Mouse (Mus musculus) kidney, adult 2 months (tissue): ENCODE results near the gene Sesn3. TPM values are rescaled to one million over a fixed set of nuclear protein-coding genes. Genes with fewer than 3 reads are reported as not detected.
A peak's percentile ranks its signal among the peaks of the same experiment; 100 is the strongest.
"Not testable (repeated sequence)": the region's sequence is repeated elsewhere in the genome, so short reads cannot be mapped to it uniquely, and the experiment has no call there.

Experiments
- DNase-seq: peaks from one replicate; pipeline ENCODE4 v3.0.0; 2021
- H3K27ac ChIP-seq: fragments of 200-500 bp; 2 replicates; pipeline ENCODE4 v1.5.1; 2012; ENCODE audit warnings: low read depth, low read length, control low read depth, inconsistent platforms; ENCODE audit not compliant: insufficient read depth
- H3K27me3 ChIP-seq: fragments of 200-500 bp; replicated peaks from 2 replicates; pipeline ENCODE4 v1.6.1; 2012; ENCODE audit warnings: mild to moderate bottlenecking, moderate library complexity, low read length, inconsistent platforms; ENCODE audit not compliant: control insufficient read depth, insufficient read depth
- H3K36me3 ChIP-seq: fragments of 200-500 bp; 2 replicates; pipeline ENCODE4 v1.6.1; 2012; ENCODE audit warnings: mild to moderate bottlenecking, moderate library complexity, low read length, inconsistent platforms; ENCODE audit not compliant: control insufficient read depth, insufficient read depth
- H3K4me1 ChIP-seq: fragments of 200-500 bp; 2 replicates; pipeline ENCODE4 v1.6.1; 2011; ENCODE audit warnings: low read length; ENCODE audit not compliant: control insufficient read depth, insufficient read depth
- H3K4me3 ChIP-seq: fragments of 200-500 bp; 2 replicates; pipeline ENCODE4 v1.5.1; 2011; ENCODE audit warnings: mild to moderate bottlenecking, low read depth, low read length, control low read depth; ENCODE audit not compliant: insufficient read depth
- CTCF ChIP-seq: fragments of 200-500 bp; conservative IDR thresholded peaks from 2 replicates; pipeline ENCODE4 v1.5.1; 2011; ENCODE audit warnings: low read depth, mild to moderate bottlenecking, control low read depth, low read length, moderate library complexity, mixed read lengths; ENCODE audit not compliant: insufficient read depth, insufficient read length
- POLR2A ChIP-seq: fragments of 200-500 bp; IDR thresholded peaks from one replicate; pipeline ENCODE4 v1.6.1; 2011; ENCODE audit warnings: low read depth, low read length, control low read depth
- WGBS: fragments of 180-500 bp; shearing (Covaris S2); methylation state at CpG from one replicate; pipeline ENCODE4 v1.1.7; 2018; 5-methylcytosine and 5-hydroxymethylcytosine counted together
- polyA plus RNA-seq: library from polyadenylated mRNA; depleted of rRNA; stranded (reverse); fragments of >200 nt; gene quantifications from 2 replicates; pipeline ENCODE4 v1.2.3, GENCODE M21; 2012

Sesn3 gene
- polyA plus RNA-seq, 1 experiment = 13.0 TPM

- no peaks in the 10 kb centered on the region for H3K4me1 ChIP-seq
- 94% methylated on average over 3 of the region's 3 CpGs for WGBS
These were observed 62.0 kb downstream of the Sesn3 start for GRCm38 (mm10) chr9:14336901-14337300.

DNA sequence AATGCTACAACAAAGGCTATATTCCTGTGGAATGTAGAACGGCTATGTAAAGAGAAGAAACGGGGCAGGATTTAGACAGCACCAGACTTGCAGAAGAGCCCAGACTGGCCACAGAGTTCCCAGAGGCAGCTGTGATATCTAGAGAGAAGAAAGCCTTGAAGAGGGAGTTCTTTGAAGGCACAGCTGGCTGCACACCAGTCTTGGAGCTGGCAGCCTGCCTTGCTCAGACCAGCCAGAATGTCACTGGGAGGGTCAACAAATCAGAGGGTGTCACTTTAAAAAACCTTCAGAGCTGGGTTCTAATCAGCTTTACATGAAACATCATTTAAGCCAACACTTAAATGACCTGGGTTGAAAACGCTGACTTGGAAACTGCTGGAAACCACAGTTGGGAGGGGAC lies 63.8 kb downstream of the Sesn3 start:
- Histone ChIP-seq H3K4me1 (no peaks in the 10 kb centered on the region), H3K27me3 (no peaks in the 10 kb centered on the region), H3K4me3 (no peak overlapping the region), H3K36me3 (no peaks in the 10 kb centered on the region), H3K27ac (no peak overlapping the region)
- TF ChIP-seq CTCF (no peak), POLR2A (no peak)
- whole genome bisulfite sequencing = 42% methylated on average over 3 of the region's 3 CpGs
- DNase-seq = no peak

More at GRCm38 (mm10) chr9:14336901-14337300, 62.0 kb downstream of the Sesn3 start:
- Histone ChIP-seq H3K27me3 (no peaks in the 10 kb centered on the region), H3K27ac (no peak overlapping the region), H3K4me3 (no peak overlapping the region), H3K36me3 (no peaks in the 10 kb centered on the region)
- DNase-seq = no peak
- no peak for TF ChIP-seq CTCF
- TF ChIP-seq POLR2A = no peak

DNA sequence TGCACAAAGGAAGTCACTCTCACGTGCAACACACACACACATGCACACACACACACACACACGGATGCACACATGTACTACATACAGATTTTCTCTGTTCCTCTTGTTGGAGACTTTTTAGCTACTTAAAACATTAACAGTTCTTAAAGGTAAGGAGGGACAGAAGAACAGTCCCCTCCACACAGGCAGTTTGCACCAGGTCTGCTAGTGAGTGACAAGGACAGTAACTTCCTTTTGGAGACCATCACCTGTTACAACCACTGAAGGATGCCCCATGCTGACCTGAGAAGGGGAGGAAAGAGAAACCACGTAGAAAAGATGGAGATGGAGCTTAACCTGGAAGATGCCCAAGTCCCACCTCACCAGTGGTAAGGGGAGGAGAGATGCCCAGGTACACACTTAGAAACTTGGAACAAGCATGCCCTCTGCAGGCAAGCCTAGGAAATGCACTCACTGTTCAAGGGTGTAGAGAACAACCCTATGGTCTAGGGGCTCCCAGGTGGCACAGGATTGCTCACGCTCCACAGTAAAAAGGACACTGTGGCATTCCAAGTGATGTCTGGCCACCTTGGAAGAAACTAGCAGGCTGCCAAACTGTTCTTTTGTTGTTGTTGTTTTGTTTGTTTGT lies 67.3 kb downstream of the Sesn3 start:
- TF ChIP-seq CTCF = peak; percentile 96
- no peak for TF ChIP-seq POLR2A
- Histone ChIP-seq H3K36me3 (no peaks in the 10 kb centered on the region), H3K27me3 (no peaks in the 10 kb centered on the region), H3K27ac (no peak overlapping the region), H3K4me1 (no peaks in the 10 kb centered on the region), H3K4me3 (no peak overlapping the region)
- 50% methylated on average over 4 of the region's 4 CpGs for WGBS
- DNase-seq = peak; percentile 76

GRCm38 (mm10) chr9:14345866-14346265 lies 71.0 kb downstream of the Sesn3 start:
- WGBS = 89% methylated on average over 4 of the region's 4 CpGs
- H3K4me3 ChIP-seq, DNase-seq, H3K4me1 ChIP-seq, H3K27me3 ChIP-seq, H3K27ac ChIP-seq, H3K36me3 ChIP-seq: not testable (repeated sequence)

GRCm38 (mm10) chr9:14348416-14348815 lies 73.5 kb downstream of the Sesn3 start:
- WGBS = 64% methylated on average over 4 of the region's 4 CpGs
- H3K4me1 ChIP-seq = no peaks in the 10 kb centered on the region
- no peak overlapping the region for H3K4me3 ChIP-seq
- no peaks in the 10 kb centered on the region for H3K27me3 ChIP-seq
- H3K27ac ChIP-seq = no peak overlapping the region
- peak; percentile 63 for TF ChIP-seq CTCF
- TF ChIP-seq POLR2A = no peak
- H3K36me3 ChIP-seq = no peaks in the 10 kb centered on the region
- peak; percentile 42 for DNase-seq

DNA sequence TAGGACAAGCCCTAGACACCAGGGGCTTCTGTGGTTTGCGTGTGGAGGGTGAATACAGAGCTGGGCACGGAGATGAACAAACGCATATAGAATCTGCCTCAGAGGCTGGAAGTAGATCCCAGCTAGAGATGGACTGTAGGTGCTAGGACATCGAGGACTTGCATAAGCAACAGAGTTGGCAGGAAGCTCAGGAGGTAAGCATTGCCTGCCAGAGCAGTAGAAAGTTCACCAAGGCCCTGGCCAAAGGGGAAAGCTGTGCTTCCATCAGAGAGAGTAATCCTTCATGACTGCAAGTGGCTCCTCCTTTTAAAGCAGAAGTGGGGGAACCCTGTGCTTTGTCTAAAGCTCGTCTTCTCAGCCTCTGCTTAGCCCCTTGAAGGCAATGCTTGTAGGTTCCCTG lies 74.5 kb downstream of the Sesn3 start:
- DNase-seq = no peak

DNA sequence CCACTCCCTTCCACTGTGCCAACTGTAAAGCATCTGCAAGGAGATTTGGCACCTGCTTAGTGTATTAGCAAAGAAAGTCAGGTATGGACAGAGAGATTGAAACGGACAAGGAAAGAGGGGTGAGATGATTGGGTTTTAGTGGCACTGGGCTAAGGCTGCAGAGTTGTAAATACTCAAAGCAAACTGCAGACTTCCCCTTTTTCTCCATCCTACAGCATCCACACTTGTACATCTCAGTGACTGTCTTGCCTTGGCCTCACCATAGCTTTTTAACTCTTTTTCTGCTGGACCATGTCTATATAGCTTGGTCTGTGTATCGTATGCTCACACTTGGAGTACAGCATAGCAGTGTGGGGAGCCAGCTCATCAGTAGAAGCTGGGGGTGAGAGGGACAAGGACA lies 75.9 kb downstream of the Sesn3 start:
- H3K27me3 ChIP-seq = no peaks in the 10 kb centered on the region
- 77% methylated on average over 2 of the region's 2 CpGs for WGBS
- H3K36me3 ChIP-seq = no peaks in the 10 kb centered on the region
- no peak for TF ChIP-seq POLR2A
- no peak for TF ChIP-seq CTCF
- no peak overlapping the region for H3K27ac ChIP-seq
- DNase-seq = no peak
- no peak overlapping the region for H3K4me3 ChIP-seq
- H3K4me1 ChIP-seq = no peaks in the 10 kb centered on the region

More for the DNA sequence above, 74.5 kb downstream of the Sesn3 start:
- TF ChIP-seq CTCF (no peak), POLR2A (no peak)
- no peaks in the 10 kb centered on the region for H3K36me3 ChIP-seq
- H3K4me3 ChIP-seq = no peak overlapping the region
- H3K4me1 ChIP-seq = no peaks in the 10 kb centered on the region
- no peak overlapping the region for H3K27ac ChIP-seq
- 81% methylated on average over 5 of the region's 5 CpGs for WGBS
- no peaks in the 10 kb centered on the region for H3K27me3 ChIP-seq

GRCm38 (mm10) chr9:14352337-14352736 lies 77.5 kb downstream of the Sesn3 start:
- Histone ChIP-seq H3K27ac (no peak overlapping the region), H3K27me3 (no peaks in the 10 kb centered on the region), H3K4me3 (no peak overlapping the region), H3K36me3 (no peaks in the 10 kb centered on the region), H3K4me1 (no peaks in the 10 kb centered on the region)
- no peak for DNase-seq
- TF ChIP-seq POLR2A = no peak
- no peak for TF ChIP-seq CTCF
- 95% methylated on average over 1 of the region's 1 CpGs for WGBS
